Mouse (Mus musculus): ENCODE data around the gene Otof. TPM values are rescaled to one million over a fixed set of nuclear protein-coding genes. Genes with fewer than 3 reads are reported as not detected.

The Otof gene
- 0.14 and 0.19 TPM in 2 replicates for total RNA-seq (2023)

GRCm38 (mm10) chr5:30461821-30462220, at the start of gene Otof:
Otof (minus strand) TSS chr5:30461932.

GRCm38 (mm10) chr5:30465861-30466260, 4.1 kb upstream of the Otof start, which contains the start of gene 1700001C02Rik:
1700001C02Rik (plus strand) TSS chr5:30466047.

Other genes with a start within 250 kb of the Otof start
- 9.3 and 9.7 TPM in 2 replicates for gene Selenoi, start 229.4 kb downstream of the Otof start, total RNA-seq (2023)
- not detected in 2 replicates for gene Drc1, start 180.5 kb downstream of the Otof start, total RNA-seq (2023)
- not detected in 2 replicates for gene 1700001C02Rik, start 4.1 kb upstream of the Otof start, total RNA-seq (2023)
- not detected in 2 replicates for gene Cib4, start 83.9 kb upstream of the Otof start, total RNA-seq (2023)
- not detected in 2 replicates for gene Kcnk3, start 126.2 kb upstream of the Otof start, total RNA-seq (2023)
- 49.3 and 52.9 TPM in 2 replicates for gene Slc35f6, start 186.0 kb upstream of the Otof start, total RNA-seq (2023)
- 118 and 132 TPM in 2 replicates for gene Cenpa, start 204.8 kb upstream of the Otof start, total RNA-seq (2023)
- not detected in 2 replicates for gene Dpysl5, start 249.6 kb upstream of the Otof start, total RNA-seq (2023)